Mouse (Mus musculus): ENCODE measurements at regions not wholly inside any gene's neighbourhood (a gene's known extent, or its start where the extent isn't known, plus 50 kb on each side); places are given as distances from the start of the nearest gene placed in this dataset.

DNA sequence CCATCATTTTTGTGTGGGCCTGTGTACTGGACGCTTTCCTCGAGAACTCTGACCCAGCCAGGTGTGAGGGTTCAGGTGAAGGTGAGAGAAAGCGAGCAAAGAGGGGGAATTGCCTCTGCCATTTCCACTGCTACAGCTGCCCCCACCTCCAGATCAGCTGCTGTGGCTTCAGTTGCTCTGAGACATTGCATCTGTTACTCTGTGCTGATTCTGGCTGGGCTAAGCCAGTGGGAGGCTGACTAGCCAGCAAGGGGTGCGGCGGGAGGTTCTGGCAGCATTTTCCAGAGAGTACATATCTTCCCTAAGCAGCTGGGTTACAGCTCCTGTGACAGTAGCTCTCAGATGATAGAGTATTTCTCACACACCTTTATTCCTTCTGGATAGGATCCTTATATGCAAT is 712.7 kb upstream of the Cdh18 start:
- no peak for TF ChIP-seq CTCF (IDR thresholded peaks at IDR 0.05)
- no peak for TF ChIP-seq EP300 (IDR thresholded peaks at IDR 0.05)
